ENCODE assay signal across 8 mouse cellular contexts in genomic region chrX:48694460-48694859, GRCm38 (mm10). TPM values are rescaled to one million over a fixed set of nuclear protein-coding genes. Genes with fewer than 3 reads are reported as not detected.
DNase-seq lines count a peak whose midpoint lies in the region; ATAC-seq and TF ChIP-seq lines count a peak whose summit lies in the region.

No protein-coding gene starts in this region.

- H3K4me2 ChIP-seq in forebrain, embryonic 15.5 days (replicated peaks), result peak overlapping the region; percentile 40
- H3K4me2 ChIP-seq in liver, embryonic 16.5 days (ENCODE audit: low read depth, low read length), result peak overlapping the region; percentile 66

- no peaks in the 10 kb centered on the region for H3K27me3 ChIP-seq in heart, adult 2 months (ENCODE audit: control insufficient read depth, insufficient read depth, low read length)
- no peaks in the 10 kb centered on the region for H3K27me3 ChIP-seq in ES-Bruce4 (ENCODE audit: control insufficient read depth, insufficient read depth, low read length, poor library complexity, severe bottlenecking)
- H3K27me3 ChIP-seq in forebrain, embryonic 15.5 days, result no peaks in the 10 kb centered on the region
- no peaks in the 10 kb centered on the region for H3K27me3 ChIP-seq in liver, embryonic 16.5 days (ENCODE audit: control insufficient read depth, insufficient read depth, low read depth, low read length)

- H3K9me3 ChIP-seq in ES-Bruce4 (replicated peaks; ENCODE audit: control insufficient read depth, insufficient read depth, low read length, poor library complexity, severe bottlenecking), result no peaks in the 10 kb centered on the region
- no peaks in the 10 kb centered on the region for H3K9me3 ChIP-seq in forebrain, embryonic 15.5 days
- H3K9me3 ChIP-seq in liver, embryonic 16.5 days (replicated peaks; ENCODE audit: control insufficient read depth, low read length), result no peaks in the 10 kb centered on the region

- H3K36me3 ChIP-seq in heart, adult 2 months (ENCODE audit: control insufficient read depth, insufficient read depth, low read length), result no peaks in the 10 kb centered on the region
- peaks cover 2% of the 10 kb centered on the region; the same call in 1 of the 2 replicates for H3K36me3 ChIP-seq in ES-Bruce4 (ENCODE audit: control insufficient read depth, insufficient read depth, low read length, poor library complexity, severe bottlenecking)
- H3K36me3 ChIP-seq in forebrain, embryonic 15.5 days, result no peaks in the 10 kb centered on the region
- H3K36me3 ChIP-seq in liver, embryonic 16.5 days (ENCODE audit: control insufficient read depth, insufficient read depth), result no peaks in the 10 kb centered on the region

- H3K4me1 ChIP-seq in heart, adult 2 months (ENCODE audit: control insufficient read depth, insufficient read depth, low read length), result peaks cover 4% of the 10 kb centered on the region; the same call in 1 of the 2 replicates
- H3K4me1 ChIP-seq in ES-Bruce4 (ENCODE audit: control insufficient read depth, insufficient read depth, low read length), result no peaks in the 10 kb centered on the region
- H3K4me1 ChIP-seq in forebrain, embryonic 15.5 days, result peaks cover 7% of the 10 kb centered on the region
- peaks cover 12% of the 10 kb centered on the region; the same call in 1 of the 2 replicates for H3K4me1 ChIP-seq in liver, embryonic 16.5 days (ENCODE audit: control insufficient read depth, low read depth, low read length)

- no peaks in the 10 kb centered on the region for H3K79me2 ChIP-seq in heart, adult 2 months (replicated peaks; ENCODE audit: control insufficient read depth, insufficient read depth, low read length)

- peak; percentile 91 for ATAC-seq in forebrain, embryonic 15.5 days (replicated peaks)
- ATAC-seq in liver, embryonic 16.5 days (ENCODE audit: low read depth), result peak; percentile 50

- WGBS in heart, adult 2 months, result 20% methylated on average over 6 of the region's 6 CpGs
- whole genome bisulfite sequencing in forebrain, embryonic 15.5 days, result 14% methylated on average over 6 of the region's 6 CpGs
- 25% methylated on average over 6 of the region's 6 CpGs for WGBS in liver, embryonic 16.5 days (ENCODE audit: insufficient replicate concordance)

- no peak for TF ChIP-seq CTCF in heart, adult 2 months (IDR thresholded peaks at IDR 0.05)
- no peak for TF ChIP-seq CTCF in ES-Bruce4 (IDR thresholded peaks at IDR 0.05; ENCODE audit: low read depth, low read length)

- H3K27ac ChIP-seq in heart, adult 2 months, result no peak overlapping the region
- H3K27ac ChIP-seq in ES-Bruce4 (ENCODE audit: insufficient read depth, low read length), result no peak overlapping the region
- no peak overlapping the region for H3K27ac ChIP-seq in forebrain, embryonic 15.5 days (replicated peaks)
- no peak overlapping the region; the same call in 1 of the 2 replicates for H3K27ac ChIP-seq in liver, embryonic 16.5 days (ENCODE audit: low read length)

- no peak for TF ChIP-seq POLR2A in heart, adult 2 months (IDR thresholded peaks at IDR 0.05; ENCODE audit: insufficient read depth, low read depth, low read length)
- TF ChIP-seq POLR2A in ES-Bruce4 (IDR thresholded peaks at IDR 0.05; ENCODE audit: insufficient read depth, low read length), result no peak

- H3K4me3 ChIP-seq in heart, adult 2 months, result peak overlapping the region; percentile 59
- peak overlapping the region; percentile 69 for H3K4me3 ChIP-seq in ES-Bruce4 (ENCODE audit: low read depth, low read length)
- peak overlapping the region; percentile 60 for H3K4me3 ChIP-seq in forebrain, embryonic 15.5 days
- peak overlapping the region; percentile 75 for H3K4me3 ChIP-seq in liver, embryonic 16.5 days (ENCODE audit: low read depth, low read length)

- DNase-seq in heart, adult 2 months, result no peak
- no peak for DNase-seq in heart, postnatal 4 days
- DNase-seq in urinary bladder, postnatal 36 days (ENCODE audit: low spot score in 2 of 2), result no peak
- DNase-seq in kidney, adult 11 months, result no peak
- DNase-seq in layer of hippocampus, adult 8-10 months (ENCODE audit: low spot score in 2 of 2), result no peak

- H3K9ac ChIP-seq in heart, adult 2 months (ENCODE audit: low read depth, low read length), result no peak overlapping the region
- H3K9ac ChIP-seq in ES-Bruce4 (ENCODE audit: low read depth, poor library complexity, severe bottlenecking), result no peak overlapping the region
- H3K9ac ChIP-seq in forebrain, embryonic 15.5 days (replicated peaks), result no peak overlapping the region; the same call in 1 of the 2 replicates
- no peak overlapping the region for H3K9ac ChIP-seq in liver, embryonic 16.5 days (ENCODE audit: low read depth, low read length)

- intact Hi-C loops in heart, adult 2 months (cut with DNase I), result loop anchor here (10.0 kb wide), 2 partner anchors 450 to 590 kb away; partner anchors contain the start of gene Enox2

- no peak for TF ChIP-seq EP300 in heart, adult 2 months (IDR thresholded peaks at IDR 0.05; ENCODE audit: insufficient read depth, low read depth, low read length)
- TF ChIP-seq EP300 in ES-Bruce4 (IDR thresholded peaks at IDR 0.05; ENCODE audit: insufficient read depth, low read depth, low read length), result no peak

RNA-seq across cellular contexts. Expression of gene Rbmx2, which starts 0.3 kb away (rescaled TPM):
- total RNA-seq in heart, adult 2 months (2021), result 1 to 10 TPM; 2.1 TPM
- polyA plus RNA-seq in heart, adult 2 months (2012; rRNA removed), result 0.66 and 1.7 TPM in 2 replicates
- total RNA-seq in heart, postnatal 4 days (2021), result 1 to 10 TPM; 6.4 to 6.9 TPM
- polyA plus RNA-seq in ES-Bruce4 (2011; ENCODE audit: insufficient read depth, insufficient read length, low read depth, missing spikeins), result 27.9 and 31.1 TPM in 2 replicates
- 24.8 and 31.2 TPM in 2 replicates for polyA plus RNA-seq in forebrain, embryonic 15.5 days (2015; fragmentation: Nextera tagmentation; extraction: Ambion mirVana)
- 10.0 and 11.1 TPM in 2 replicates for polyA plus RNA-seq in liver, embryonic 16.5 days (2015; fragmentation: Nextera tagmentation; extraction: Ambion mirVana)
- total RNA-seq in layer of hippocampus, adult 8-10 months (2022), result 1 to 10 TPM; 4.3 to 6.2 (median 4.7) TPM

RNA-seq across cellular contexts. Expression of gene Gpr119, which starts 20.2 kb away (rescaled TPM):
- total RNA-seq in heart, adult 2 months (2021), result not detected
- 0.04 TPM in 1 of 2 replicates, not detected in the other for polyA plus RNA-seq in heart, adult 2 months (2012; rRNA removed)
- not detected for total RNA-seq in heart, postnatal 4 days (2021)
- polyA plus RNA-seq in ES-Bruce4 (2011; ENCODE audit: insufficient read depth, insufficient read length, low read depth, missing spikeins), result not detected in 2 replicates
- not detected in 2 replicates for polyA plus RNA-seq in forebrain, embryonic 15.5 days (2015; fragmentation: Nextera tagmentation; extraction: Ambion mirVana)
- polyA plus RNA-seq in liver, embryonic 16.5 days (2015; fragmentation: Nextera tagmentation; extraction: Ambion mirVana), result not detected in 2 replicates
- total RNA-seq in layer of hippocampus, adult 8-10 months (2022), result not detected
